Mouse (Mus musculus) mouse trophoblast stem cell (cell line): ENCODE results near the gene Rab17.

Experiments used
- in situ Hi-C, 2 experiments: fragments of 300-500 bp; cut with MseI, MboI; formaldehyde crosslinking; loops; 2 replicates in 1 of 2; 3 replicates in 1 of 2; pipeline ENCODE4 v1.15.1; 2025

Gene Rab17

DNA sequence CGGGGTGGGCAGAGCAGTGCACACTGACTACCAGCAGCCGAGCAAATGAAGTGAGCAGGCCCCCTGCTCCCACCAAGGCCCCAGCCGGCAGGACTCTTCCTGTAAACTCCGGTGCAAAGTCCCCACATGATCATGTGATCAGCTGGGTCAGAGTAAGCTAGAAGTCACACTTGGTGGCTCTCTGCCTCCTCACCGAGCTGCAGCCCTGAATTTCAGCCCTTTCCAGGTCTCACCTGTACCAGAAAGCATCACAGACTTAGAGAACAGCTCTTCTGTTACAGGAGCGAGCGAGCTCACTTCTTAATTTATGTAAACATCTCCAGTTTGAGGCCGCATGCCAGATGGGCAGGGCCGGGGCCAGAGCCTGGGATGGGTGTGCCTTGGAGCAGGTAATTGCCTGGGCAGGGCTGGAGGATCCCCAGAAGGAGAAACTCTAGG, at the start of gene Rab17:
TSS of gene Rab17 (minus strand) at position 315 of the 438 bp plus-strand sequence.
- in situ Hi-C loops, result loop anchor here in 1 of 2 experiments (5.0 kb wide), 2 partner anchors 48 to 133 kb away; no protein-coding TSS in a partner anchor

DNA sequence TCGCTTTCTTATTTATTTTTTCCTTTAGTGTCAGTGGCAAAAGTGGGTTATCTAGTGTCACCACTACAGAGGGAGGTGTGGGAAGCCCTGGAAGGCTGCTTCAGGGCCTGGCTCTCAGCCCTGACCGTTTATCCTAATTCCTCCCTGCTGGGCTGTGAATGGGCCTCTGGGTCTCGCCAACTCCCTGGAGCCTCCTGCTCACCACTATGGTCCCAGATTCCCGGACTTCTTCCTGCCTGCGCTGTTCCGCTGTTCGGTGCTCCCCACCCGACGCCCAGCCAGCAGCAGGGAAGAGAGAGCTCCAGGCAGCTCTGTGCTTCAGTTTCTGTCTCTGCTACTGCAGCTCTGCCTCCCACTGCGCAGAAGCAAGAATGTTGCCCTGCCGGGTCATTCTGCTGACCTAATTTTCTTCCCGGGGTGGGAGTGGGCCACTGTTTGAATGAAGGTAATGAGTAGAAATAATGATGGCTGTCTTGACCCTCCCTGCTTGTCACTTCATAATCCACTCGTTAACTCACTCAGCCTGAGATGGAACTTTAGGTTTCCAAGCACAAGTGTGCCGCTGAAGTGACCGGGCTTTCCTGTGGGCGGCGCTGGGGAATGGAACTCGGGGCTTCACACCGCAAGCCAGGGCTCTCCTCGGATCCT, 47.8 kb upstream of the Rab17 start:
- in situ Hi-C loops, result loop anchor here in 1 of 2 experiments (5.0 kb wide), 1 partner anchor 50 kb away; the partner anchor contains the start of gene Rab17

DNA sequence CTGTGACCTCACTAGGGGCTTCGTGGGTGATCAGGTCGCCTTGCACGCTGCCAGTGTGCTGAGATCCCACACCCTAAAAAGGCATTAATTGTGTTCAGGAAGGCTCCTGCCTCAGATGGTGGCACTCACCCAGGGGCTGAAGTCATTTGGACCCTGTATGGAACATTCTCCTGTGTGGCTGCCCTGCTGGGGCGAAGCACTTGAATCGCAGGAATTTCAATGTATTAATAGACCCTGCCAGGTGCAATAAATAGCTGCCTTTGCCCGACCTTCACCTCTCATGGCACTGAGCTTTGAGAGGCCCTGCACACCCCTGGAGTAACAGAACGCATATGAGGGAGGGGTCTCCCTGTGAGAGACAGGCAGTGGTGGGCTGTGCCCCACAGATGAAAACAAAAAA, 46.1 kb upstream of the Rab17 start:
- in situ Hi-C loops, result loop anchor here in 1 of 2 experiments (5.0 kb wide), 1 partner anchor 48 kb away; the partner anchor contains the start of gene Rab17

GRCm38 (mm10) chr1:91013803-91014202, 44.3 kb upstream of the Rab17 start:
- in situ Hi-C loops, result no loop called here

- in situ Hi-C loops, result no loop called here
These were observed 41.9 kb upstream of the Rab17 start for GRCm38 (mm10) chr1:91011336-91011735.

DNA sequence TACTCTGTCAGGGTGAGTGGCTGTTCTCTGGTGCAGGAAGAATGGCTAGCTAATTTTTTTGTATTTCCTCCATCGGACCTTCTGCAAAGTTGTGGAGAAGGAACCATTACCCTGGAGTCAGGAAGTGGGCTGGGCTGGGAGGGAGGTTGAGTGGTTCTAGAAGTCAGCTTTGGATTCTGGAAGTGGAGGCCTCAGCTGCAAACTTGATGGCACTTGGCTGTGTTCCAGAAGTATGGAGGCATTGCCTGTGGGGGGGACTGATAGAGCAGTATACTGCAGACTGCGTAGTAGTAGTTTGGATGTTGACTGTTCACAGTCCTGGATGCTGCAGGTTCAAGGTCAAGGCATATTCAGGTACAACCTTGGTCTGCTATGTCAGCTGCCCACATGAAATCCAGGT, 41.3 kb upstream of the Rab17 start:
- in situ Hi-C loops, result no loop called here

DNA sequence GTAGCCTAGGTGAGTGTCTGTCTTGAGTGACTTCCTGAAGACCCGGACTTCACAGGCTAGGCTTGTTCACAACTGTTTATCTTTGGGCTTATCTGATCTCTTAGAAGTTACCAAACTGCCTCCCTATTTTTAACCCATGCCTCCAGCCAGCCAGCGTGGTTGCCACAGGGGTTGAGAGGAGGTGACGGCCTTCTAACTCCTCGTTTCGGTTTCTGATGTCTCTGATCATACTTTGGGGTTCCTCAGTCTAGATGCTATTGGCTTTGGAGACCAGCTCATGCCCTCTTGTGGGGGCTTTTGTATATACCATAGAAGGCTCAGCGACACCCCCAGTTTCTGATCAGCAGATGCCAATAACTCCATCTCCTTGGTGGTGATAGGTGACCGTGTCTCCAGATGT, 40.8 kb upstream of the Rab17 start:
- in situ Hi-C loops, result no loop called here

DNA sequence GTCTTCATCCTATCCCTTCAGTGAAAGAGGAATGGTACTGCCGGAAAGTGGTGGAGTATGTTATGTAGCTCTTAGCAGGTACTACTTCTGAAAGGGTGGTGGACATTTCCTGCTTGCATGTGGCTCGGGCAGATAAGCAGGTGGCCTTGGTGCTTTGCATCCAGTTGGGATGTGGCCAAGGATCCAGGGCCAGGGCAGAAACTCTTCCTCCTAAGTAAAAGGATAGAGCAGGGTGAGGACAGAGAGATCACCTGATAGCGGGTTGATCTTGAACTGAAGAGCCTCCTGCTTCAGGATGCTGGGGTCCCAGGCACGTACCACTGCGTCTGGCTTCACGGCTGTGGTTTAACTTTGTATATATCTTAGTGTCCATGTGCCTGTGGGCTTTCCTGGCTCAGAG, 39.8 kb upstream of the Rab17 start:
- in situ Hi-C loops, result no loop called here

DNA sequence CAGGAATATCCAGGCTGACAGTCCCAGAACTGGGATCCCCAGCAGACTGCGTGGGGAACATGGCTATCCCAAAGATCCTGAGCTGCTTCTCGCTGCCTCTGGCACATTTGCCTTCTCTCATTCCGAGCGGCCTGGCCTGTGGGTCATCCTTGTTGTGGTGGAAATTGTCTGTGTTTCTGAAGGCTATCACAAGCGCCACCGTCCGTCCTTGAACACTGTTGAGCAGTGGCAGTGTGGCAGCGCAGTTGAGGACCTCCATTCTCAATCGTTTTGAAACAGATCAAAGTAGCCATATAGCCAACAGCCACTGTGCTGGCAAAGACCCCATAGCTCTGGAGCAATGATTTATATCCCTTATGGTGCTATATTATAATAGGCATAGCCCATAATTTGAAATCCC, 39.3 kb upstream of the Rab17 start:
- in situ Hi-C loops, result no loop called here

DNA sequence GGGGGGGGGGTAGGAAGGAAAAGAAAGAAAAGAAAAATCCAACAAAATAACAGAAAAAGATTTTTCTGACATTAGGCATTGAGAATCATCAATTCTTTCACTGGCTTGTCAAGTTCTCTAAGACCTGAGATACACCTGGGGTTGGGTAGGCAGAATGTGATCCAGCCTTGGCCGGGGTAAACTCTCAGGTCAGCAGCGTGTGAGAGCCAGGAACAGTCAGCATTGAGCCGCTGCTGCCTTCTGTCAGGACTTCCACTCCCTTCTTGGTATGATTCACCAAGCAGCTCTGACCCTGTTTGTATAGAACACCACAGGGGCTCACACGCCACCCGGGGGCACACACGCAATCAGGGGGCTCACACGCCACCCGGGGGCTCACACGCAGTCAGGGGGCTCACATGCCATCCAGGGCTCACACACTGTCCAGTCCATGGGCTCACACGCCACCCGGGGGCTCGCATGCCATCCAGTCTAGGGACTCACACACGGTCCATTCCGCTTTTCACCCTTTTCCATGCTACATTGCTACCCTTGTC, 38.8 kb upstream of the Rab17 start:
- in situ Hi-C loops, result no loop called here

- in situ Hi-C loops, result no loop called here
These were observed 37.2 kb upstream of the Rab17 start for GRCm38 (mm10) chr1:91006708-91007107.

- in situ Hi-C loops, result no loop called here
These were observed 36.6 kb upstream of the Rab17 start for GRCm38 (mm10) chr1:91006037-91006436.

- in situ Hi-C loops, result no loop called here
These were observed 34.2 kb upstream of the Rab17 start for GRCm38 (mm10) chr1:91003522-91004253.

DNA sequence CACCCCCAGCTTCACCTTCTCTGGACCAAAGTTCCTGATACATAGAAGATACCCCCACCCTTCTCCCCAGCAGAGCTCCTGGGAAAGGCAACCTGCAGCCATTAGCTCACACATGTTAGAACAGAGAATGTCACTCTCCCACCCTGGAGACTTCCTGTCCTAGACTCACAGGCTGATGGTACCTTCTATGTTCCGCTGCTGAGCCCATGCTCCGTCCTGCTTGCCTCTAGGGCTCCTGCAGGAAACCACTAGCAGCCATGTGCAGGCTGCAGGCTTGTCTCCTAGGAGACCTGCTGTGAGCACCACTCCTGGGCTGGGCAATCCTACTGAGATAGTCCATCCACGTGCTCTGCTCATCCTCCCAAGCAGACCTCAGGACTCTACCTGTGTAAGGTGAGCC, 33.2 kb upstream of the Rab17 start:
- in situ Hi-C loops, result no loop called here

DNA sequence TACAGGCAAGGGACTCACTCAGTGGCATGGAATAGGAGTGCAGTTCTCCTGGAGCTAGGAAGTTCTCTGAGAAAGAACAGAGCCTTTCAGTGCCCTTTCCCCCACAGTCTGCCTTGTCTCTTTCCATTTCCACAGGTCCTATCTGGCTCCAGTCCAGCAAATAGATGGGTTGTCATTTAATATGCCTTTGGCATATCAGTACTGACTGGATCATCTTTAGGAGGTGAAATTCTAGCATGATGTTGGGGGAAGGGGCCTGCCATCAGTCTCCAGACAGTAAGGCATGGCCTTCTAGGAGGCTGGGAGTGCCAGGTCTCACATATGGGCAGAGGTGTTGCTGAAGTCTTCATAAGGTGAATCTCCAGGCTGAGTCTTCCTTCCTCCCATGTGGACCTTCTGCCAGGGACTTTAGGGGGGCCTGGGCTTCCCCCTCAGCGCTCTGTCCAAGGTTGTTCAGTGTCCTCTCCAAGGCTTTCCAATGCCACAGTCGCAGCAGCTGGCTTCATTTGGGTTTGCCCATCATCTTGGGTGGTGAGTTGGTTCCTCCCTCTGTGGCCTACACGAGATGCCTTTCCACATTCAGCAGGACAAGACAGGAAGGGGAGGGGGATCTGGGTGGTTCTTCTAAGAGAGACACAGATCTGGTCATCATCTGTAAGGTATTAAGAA, 32.5 kb upstream of the Rab17 start:
- in situ Hi-C loops, result no loop called here

DNA sequence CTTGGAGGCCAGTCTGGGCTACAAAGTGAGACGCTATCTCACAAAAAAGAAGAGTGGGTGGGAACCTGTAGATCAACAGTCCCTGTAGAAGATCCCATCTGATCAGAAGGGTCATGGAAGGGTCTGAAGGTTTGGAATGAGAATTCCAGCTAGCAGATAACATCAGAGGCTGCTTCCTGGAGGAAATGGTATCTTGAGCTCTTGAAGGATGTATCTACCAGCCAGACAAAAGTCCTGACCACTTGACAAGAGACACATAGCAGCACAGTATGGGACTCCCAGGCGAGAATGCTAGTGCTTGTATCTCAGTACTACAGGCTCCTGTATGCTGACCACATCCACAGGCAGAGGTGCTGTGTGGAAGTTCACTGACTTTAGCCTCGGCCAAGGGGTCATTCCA, 31.6 kb upstream of the Rab17 start:
- in situ Hi-C loops, result no loop called here

- in situ Hi-C loops, result no loop called here
These were observed 30.6 kb upstream of the Rab17 start for GRCm38 (mm10) chr1:90999911-91000601.

DNA sequence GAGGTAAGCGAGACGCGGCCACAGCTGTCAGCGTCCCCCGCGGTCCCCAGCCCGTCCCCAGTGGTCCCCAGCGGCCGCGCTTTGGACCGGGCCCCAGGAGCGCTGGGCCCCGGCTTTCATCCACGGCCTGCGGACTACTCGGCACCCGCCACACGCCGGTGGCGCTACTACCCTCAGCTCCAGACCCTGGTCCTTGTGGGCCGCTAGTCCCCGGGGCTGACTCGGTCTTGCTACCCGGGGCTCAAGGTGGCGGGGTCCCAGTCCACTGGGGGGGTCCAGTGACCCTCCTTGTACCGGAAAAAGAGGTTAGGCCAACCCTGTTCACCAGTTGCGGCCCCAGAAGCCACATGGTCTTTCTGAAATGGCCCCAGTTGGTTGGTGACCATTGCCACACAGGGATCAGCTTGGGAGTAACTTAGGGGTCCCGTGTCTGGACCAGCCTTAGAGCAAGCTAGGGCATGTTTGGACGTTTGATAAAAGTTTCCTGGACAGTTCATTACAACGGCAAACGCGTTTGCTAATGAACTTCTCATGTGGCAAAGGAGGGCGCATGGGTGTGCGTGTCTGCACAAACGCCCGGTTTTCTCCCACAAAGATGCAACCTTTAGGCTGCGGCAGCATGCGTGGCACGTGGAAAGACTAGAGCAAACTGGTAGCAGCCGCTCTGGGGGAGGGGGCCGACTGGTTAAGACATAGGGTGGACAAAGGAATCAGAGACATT, 29.6 kb upstream of the Rab17 start:
- in situ Hi-C loops, result no loop called here

DNA sequence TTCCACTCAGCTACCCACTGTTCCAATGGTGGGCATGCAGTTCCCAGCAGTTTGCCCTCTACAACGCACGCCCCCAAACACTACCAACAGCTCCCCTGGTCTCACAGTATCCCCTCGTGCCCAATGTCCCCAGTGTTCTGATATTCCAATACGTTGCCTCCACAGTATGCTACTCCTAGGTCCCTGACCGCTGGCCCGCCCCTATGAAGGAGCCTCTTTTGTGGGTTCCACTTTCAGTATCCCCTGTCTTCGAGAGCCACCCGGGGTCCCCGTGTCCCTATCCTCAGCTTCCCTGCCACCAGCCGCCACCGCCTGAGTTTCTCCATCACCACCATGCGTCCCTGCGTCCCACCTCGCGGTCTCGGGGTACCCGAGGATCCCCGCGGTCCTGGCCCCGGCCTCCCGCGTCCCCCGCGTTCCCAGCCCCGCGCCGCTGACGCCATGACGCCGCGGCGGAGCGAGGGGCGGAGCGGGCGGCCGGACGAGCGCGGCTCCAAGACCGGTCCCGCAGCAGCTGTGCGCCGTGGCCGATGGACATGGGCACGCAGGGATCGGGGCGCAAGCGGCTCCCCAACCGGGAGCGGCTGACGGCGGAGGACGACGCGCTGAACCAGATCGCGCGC, 28.9 kb upstream of the Rab17 start, which contains the start of gene Lrrfip1:
TSS of gene Lrrfip1 (plus strand) at position 470 of the 623 bp plus-strand sequence.
- in situ Hi-C loops, result no loop called here

GRCm38 (mm10) chr1:90997641-90998040, 28.2 kb upstream of the Rab17 start:
- in situ Hi-C loops, result no loop called here
